Mouse (Mus musculus) testis, adult 2 months (tissue): Measurements from ENCODE around the gene Ralgps1. TPM values are rescaled to one million over a fixed set of nuclear protein-coding genes. Genes with fewer than 3 reads are reported as not detected.

ENCODE experiments used
- H3K27ac ChIP-seq: fragments of 200-500 bp; 2 replicates; pipeline ENCODE4 v1.5.1; 2012; ENCODE audit warnings: low read depth, low read length; ENCODE audit not compliant: control insufficient read depth, insufficient read depth
- H3K27me3 ChIP-seq: fragments of 200-500 bp; 2 replicates; pipeline ENCODE4 v1.6.1; 2012; ENCODE audit warnings: mild to moderate bottlenecking, low read length, moderate library complexity; ENCODE audit not compliant: control insufficient read depth, insufficient read depth
- H3K36me3 ChIP-seq: fragments of 200-500 bp; 2 replicates; pipeline ENCODE4 v1.6.1; 2012; ENCODE audit warnings: mild to moderate bottlenecking, low read length; ENCODE audit not compliant: control insufficient read depth, insufficient read depth
- H3K4me1 ChIP-seq: fragments of 200-500 bp; 2 replicates; pipeline ENCODE4 v1.6.1; 2012; ENCODE audit warnings: low read length; ENCODE audit not compliant: control insufficient read depth, insufficient read depth
- H3K4me3 ChIP-seq: fragments of 200-500 bp; 2 replicates; pipeline ENCODE4 v1.5.1; 2012; ENCODE audit warnings: low read depth, mild to moderate bottlenecking, low read length, moderate library complexity, mixed read lengths; ENCODE audit not compliant: control insufficient read depth
- CTCF ChIP-seq: fragments of 200-500 bp; IDR thresholded peaks from 2 replicates; pipeline ENCODE4 v1.5.1; 2012; ENCODE audit warnings: low read depth, mild to moderate bottlenecking, inconsistent platforms, low read length, moderate library complexity; ENCODE audit not compliant: control insufficient read depth, insufficient read depth, insufficient replicate concordance
- POLR2A ChIP-seq: fragments of 200-500 bp; IDR thresholded peaks from 2 replicates; pipeline ENCODE4 v1.6.1; 2012; ENCODE audit warnings: low read depth, mild to moderate bottlenecking, inconsistent platforms, low read length, moderate library complexity; ENCODE audit not compliant: control insufficient read depth
- polyA plus RNA-seq: library from polyadenylated mRNA; depleted of rRNA; stranded (reverse); fragments of >200 nt; gene quantifications from 2 replicates; pipeline ENCODE4 v1.2.3, GENCODE M21; 2012

Ralgps1 gene
- polyA plus RNA-seq, 1 experiment = 33.0 TPM

DNA sequence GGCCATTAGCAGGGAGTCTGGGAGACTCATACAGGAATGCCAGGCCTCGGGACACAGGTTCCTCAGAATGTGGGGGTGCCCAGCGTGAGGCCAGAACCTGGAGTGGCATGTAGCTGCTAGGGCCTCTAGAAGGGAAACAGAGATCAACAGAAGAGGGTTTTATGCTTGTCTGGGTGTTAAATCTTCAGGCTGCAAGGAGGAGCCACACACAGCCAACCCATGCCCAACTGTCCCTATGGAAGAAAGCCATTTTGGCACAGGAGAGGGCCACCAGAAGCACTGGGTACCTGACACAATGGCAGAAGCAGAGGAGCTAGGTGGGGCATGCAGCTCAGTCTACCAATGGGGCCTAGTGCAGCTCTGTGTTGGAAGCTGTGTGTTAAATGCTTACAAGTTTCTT lies 21.7 kb downstream of the Ralgps1 start:
- Histone ChIP-seq H3K4me3 (no peak overlapping the region), H3K27ac (no peak overlapping the region), H3K27me3 (no peaks in the 10 kb centered on the region), H3K4me1 (no peaks in the 10 kb centered on the region), H3K36me3 (no peaks in the 10 kb centered on the region)
- no peak for TF ChIP-seq POLR2A
- TF ChIP-seq CTCF = no peak

DNA sequence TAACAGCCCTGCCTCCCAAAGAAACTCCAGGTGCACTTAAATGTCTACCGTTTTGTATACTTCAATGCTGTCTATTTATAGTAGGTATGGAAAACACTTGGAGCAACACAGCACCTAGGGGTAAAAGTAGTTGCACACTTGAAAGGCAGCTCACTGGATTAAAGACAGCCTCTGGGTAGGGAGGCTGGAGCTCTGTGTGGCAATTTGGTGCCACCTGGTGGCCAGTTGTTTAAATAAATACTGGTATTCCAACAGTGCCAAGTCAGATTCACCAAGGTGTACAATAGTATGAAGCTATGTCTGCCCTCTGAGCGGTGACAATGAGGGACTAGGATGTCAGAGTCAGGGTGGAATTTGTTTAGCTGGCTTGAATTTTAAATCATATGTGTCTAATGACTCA lies 22.2 kb downstream of the Ralgps1 start:
- H3K27ac ChIP-seq = no peak overlapping the region
- H3K4me1 ChIP-seq = no peaks in the 10 kb centered on the region
- H3K36me3 ChIP-seq = no peaks in the 10 kb centered on the region
- no peaks in the 10 kb centered on the region for H3K27me3 ChIP-seq
- TF ChIP-seq POLR2A = no peak
- peak; percentile 51; the same call in 1 of the 2 replicates for TF ChIP-seq CTCF
- no peak overlapping the region for H3K4me3 ChIP-seq

DNA sequence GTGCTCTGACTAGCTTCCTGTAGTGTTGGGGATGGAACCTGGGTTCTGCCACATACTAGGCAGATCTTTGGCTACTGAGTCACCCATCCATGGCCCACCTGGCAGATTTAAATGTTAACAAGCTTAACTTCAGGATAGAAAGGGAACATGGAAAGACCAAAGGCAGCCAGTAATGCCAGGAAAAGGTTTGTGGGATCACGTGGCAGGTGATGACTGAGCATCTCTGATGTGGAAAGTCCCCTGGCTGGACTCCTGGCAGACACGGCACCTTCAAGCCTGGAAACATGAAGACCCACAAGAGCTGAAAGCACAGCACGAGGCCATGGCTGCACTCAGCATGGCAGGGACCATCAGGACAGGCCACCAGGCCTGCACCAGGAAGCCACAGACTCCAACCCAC lies 23.0 kb downstream of the Ralgps1 start:
- Histone ChIP-seq H3K36me3 (no peaks in the 10 kb centered on the region), H3K27ac (no peak overlapping the region), H3K4me1 (no peaks in the 10 kb centered on the region), H3K27me3 (no peaks in the 10 kb centered on the region), H3K4me3 (no peak overlapping the region)
- no peak for TF ChIP-seq POLR2A
- no peak for TF ChIP-seq CTCF

GRCm38 (mm10) chr2:33347607-33348006 lies 23.7 kb downstream of the Ralgps1 start:
- TF ChIP-seq CTCF (peak; percentile 69; the same call in 1 of the 2 replicates), POLR2A (no peak)
- Histone ChIP-seq H3K4me3 (no peak overlapping the region), H3K27ac (no peak overlapping the region), H3K27me3 (no peaks in the 10 kb centered on the region), H3K4me1 (no peaks in the 10 kb centered on the region), H3K36me3 (no peaks in the 10 kb centered on the region)

- no peaks in the 10 kb centered on the region for H3K36me3 ChIP-seq
- no peak for TF ChIP-seq POLR2A
- TF ChIP-seq CTCF = no peak
- no peak overlapping the region for H3K4me3 ChIP-seq
- H3K4me1 ChIP-seq = no peaks in the 10 kb centered on the region
- H3K27ac ChIP-seq = no peak overlapping the region
- H3K27me3 ChIP-seq = no peaks in the 10 kb centered on the region
These were observed 24.5 kb downstream of the Ralgps1 start for GRCm38 (mm10) chr2:33346749-33347148.

DNA sequence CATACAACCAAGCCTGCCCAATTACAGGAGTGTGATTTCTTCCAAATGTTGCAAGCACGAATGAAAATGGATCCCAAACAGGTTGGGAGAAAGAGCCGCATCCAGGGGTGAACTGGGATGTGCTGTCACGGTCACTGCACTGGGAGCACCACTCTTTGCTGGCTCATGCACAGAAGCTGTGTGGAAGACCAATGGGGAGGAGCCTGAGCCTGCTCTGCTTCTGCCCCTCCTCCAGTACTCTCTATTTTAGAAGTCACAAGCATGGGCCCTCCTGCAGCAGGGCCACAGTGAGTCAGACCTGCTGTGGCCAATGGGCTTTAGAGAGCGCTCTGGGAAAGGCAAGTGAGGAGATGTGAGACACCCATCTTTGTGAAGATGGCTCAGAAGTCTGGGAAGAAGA lies 25.3 kb downstream of the Ralgps1 start:
- H3K4me3 ChIP-seq = no peak overlapping the region
- no peaks in the 10 kb centered on the region for H3K4me1 ChIP-seq
- H3K27ac ChIP-seq = no peak overlapping the region
- no peaks in the 10 kb centered on the region for H3K27me3 ChIP-seq
- no peak for TF ChIP-seq POLR2A
- no peak for TF ChIP-seq CTCF
- H3K36me3 ChIP-seq = no peaks in the 10 kb centered on the region

GRCm38 (mm10) chr2:33345475-33345874 lies 25.8 kb downstream of the Ralgps1 start:
- H3K36me3 ChIP-seq = no peaks in the 10 kb centered on the region
- no peak overlapping the region for H3K4me3 ChIP-seq
- H3K27me3 ChIP-seq = no peaks in the 10 kb centered on the region
- no peak overlapping the region for H3K27ac ChIP-seq
- no peak for TF ChIP-seq CTCF
- no peak for TF ChIP-seq POLR2A
- H3K4me1 ChIP-seq = no peaks in the 10 kb centered on the region

- Histone ChIP-seq H3K4me3 (no peak overlapping the region), H3K4me1 (no peaks in the 10 kb centered on the region), H3K36me3 (no peaks in the 10 kb centered on the region; the same call in 1 of the 2 replicates), H3K27me3 (no peaks in the 10 kb centered on the region), H3K27ac (no peak overlapping the region)
- TF ChIP-seq POLR2A (no peak), CTCF (no peak)
These were observed 27.9 kb downstream of the Ralgps1 start for GRCm38 (mm10) chr2:33343413-33343812.

DNA sequence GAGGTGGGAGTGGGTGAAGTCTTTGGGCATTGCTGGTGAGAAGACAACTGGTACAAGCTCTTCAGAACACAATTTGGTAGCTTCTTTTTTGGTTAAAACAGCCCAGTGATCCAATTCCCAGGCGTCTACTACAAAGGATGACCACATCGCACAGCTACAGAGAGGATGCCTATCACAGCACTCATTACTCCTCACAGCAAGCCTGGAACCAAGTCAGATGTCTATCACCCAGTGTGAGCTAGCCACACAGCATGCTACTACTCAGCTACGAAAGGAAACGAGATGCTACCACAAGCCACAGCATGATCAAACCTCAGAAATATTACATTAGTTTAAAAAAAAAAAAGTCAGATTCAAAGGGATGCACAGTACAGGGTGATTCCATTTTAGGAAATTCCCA lies 29.1 kb downstream of the Ralgps1 start:
- Histone ChIP-seq H3K4me3 (no peak overlapping the region), H3K36me3 (no peaks in the 10 kb centered on the region; the same call in 1 of the 2 replicates), H3K4me1 (no peaks in the 10 kb centered on the region), H3K27ac (no peak overlapping the region), H3K27me3 (no peaks in the 10 kb centered on the region)
- TF ChIP-seq CTCF (no peak), POLR2A (no peak)
